Mouse (Mus musculus): ENCODE data around the gene Rpl7a.
"Not testable (repeated sequence)": the region's sequence is repeated elsewhere in the genome, so short reads cannot be mapped to it uniquely, and the experiment has no call there.

The Rpl7a gene

GRCm38 (mm10) chr2:26910124-26910993, at the start of gene Rpl7a, which contains the start of gene Med22:
Rpl7a (plus strand) TSS chr2:26910764.
Med22 (minus strand) TSS chr2:26910677.
- DNase-seq = peak; percentile 99 to 100

DNA sequence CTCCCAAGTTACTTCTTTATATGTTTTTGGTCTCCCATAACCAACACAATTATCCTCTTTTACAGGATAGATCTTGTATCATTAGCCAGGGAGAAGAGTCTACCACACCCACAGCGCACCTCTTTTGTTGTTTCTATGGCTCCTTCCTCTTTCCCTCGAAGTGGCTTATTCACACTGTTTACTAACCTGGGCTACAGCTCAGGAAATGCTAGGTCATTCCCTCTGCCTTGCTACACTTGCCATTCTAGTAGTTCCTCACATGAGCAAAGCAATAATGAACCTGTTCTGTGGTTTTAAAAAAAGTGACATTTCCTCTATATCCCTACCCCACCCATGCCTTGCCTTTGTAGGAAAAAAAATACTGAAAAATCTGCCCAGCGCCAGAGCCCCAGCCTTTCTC, 47.7 kb upstream of the Rpl7a start:
- DNase-seq = no peak

DNA sequence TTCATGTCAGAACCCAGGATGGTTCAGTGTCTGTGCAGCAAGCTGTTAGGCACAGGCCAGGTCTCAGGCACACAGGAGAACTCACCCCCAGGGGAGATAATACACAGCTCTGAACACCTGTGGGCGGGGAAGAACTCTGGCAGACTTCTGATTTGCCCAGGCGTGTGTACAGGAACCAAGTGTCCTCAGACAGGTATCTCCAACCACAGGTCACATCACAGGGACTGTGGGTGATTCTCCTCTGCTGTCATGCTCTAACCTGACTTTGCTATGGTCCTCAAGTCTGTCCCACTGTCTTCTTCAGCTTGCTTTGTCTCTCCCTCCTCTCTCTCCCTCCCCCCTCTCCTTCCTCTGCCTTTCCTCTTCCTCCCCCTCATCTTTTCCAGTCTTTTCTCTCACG, 45.7 kb upstream of the Rpl7a start, which contains the start of gene Abo:
TSS of gene Abo (minus strand) at position 101 of the 400 bp plus-strand sequence.
- no peak for DNase-seq

GRCm38 (mm10) chr2:26870666-26871065, 39.9 kb upstream of the Rpl7a start:
- no peak for DNase-seq

- no peak for DNase-seq
These were observed 32.0 kb upstream of the Rpl7a start for GRCm38 (mm10) chr2:26878571-26878970.

- DNase-seq = not testable (repeated sequence)
These were observed 25.0 kb upstream of the Rpl7a start for GRCm38 (mm10) chr2:26885541-26885940.

- not testable (repeated sequence) for DNase-seq
These were observed 24.4 kb upstream of the Rpl7a start for GRCm38 (mm10) chr2:26886170-26886569.

- DNase-seq = no peak
These were observed 14.7 kb upstream of the Rpl7a start for GRCm38 (mm10) chr2:26895898-26896297.

DNA sequence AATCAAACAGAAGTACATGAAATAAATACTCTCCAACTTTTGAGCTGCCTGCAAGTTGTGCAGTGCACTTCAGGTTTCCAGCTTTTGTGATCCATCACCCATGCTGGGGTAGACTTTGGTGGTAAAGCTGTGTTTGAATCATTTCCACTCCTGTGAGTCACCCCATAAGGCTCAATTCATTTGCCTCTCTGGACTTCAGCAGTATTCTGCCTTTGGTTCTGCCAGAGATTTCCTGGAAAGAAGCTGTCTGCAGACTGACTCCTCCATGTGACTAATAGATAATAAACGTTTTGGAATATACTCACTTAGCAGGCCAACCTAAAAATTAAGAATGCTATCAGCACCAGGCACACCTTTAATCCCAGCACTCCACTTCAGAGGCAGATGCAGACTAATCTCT, 9.8 kb upstream of the Rpl7a start:
- DNase-seq = no peak

- no peak for DNase-seq
These were observed 8.6 kb upstream of the Rpl7a start for GRCm38 (mm10) chr2:26901834-26902400.

DNA sequence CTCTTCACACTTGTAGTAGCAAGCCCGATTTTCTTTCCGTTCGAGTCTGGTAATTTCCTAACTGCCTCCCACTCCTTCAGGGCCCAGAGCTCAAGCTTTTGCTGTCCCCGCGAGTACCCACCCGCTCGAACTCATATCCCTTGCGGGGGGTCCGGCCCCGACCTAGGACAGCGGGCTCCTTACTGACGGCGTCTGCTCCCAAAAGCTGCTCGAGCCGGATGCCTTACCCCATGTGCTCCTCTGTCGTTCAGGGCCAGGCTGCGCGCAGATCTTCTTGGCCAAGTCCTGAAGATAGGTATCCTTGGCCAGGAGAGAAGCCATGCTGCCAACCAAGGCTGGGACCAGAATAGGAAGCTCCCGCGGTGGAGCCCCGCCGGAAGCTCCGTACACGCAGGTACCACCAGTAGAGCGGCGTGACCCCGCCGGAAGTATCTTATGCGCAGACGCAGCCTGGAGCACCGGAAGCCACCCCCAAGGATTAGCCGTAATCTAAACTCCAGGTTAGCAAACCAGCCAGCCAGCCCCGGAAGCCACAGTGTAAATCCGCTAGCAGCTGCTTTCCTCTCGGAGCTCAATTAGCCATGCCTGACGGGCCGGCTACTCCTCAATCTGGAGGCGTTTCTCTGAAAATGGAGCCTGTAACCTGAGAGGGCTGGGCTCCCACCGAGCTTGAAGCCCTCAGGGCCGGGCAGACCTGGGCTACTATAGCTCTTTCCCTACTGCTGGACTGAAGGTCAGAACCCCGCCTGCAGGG, 7.9 kb upstream of the Rpl7a start, which contains the start of gene Surf6:
TSS of gene Surf6 (minus strand) at position 413 of the 754 bp plus-strand sequence.
- peak; percentile 88 to 92 for DNase-seq

- no peak for DNase-seq
These were observed 7.3 kb upstream of the Rpl7a start for GRCm38 (mm10) chr2:26903311-26903710.

DNA sequence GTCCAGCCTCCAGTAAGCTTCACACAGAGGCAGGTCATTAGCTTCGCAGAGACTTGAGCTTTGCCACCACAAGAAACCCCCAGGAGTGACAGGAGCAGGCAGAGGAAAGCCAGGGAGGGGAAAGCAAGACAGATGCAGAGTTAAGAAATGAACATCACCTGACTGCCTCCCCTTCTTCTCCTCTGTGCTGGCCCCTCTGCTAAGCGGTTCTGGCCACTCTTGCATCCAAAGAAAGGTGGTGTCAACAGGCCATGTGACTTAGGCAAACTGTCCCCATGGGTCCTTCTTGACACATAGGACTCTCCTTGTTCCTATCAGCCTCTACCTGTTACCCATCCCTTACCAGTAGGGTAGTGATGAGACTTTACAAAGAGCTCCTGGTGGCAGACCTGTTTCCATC, 4.6 kb upstream of the Rpl7a start:
- no peak for DNase-seq

- DNase-seq = no peak
These were observed 4.1 kb upstream of the Rpl7a start for GRCm38 (mm10) chr2:26906431-26906830.

GRCm38 (mm10) chr2:26907109-26907508, 3.5 kb upstream of the Rpl7a start:
- peak in 1 of 2 experiments; percentile 55 for DNase-seq

- no peak for DNase-seq
These were observed 1.7 kb upstream of the Rpl7a start for GRCm38 (mm10) chr2:26908710-26909386.

GRCm38 (mm10) chr2:26909387-26909784, 1.2 kb upstream of the Rpl7a start:
- no peak for DNase-seq

DNA sequence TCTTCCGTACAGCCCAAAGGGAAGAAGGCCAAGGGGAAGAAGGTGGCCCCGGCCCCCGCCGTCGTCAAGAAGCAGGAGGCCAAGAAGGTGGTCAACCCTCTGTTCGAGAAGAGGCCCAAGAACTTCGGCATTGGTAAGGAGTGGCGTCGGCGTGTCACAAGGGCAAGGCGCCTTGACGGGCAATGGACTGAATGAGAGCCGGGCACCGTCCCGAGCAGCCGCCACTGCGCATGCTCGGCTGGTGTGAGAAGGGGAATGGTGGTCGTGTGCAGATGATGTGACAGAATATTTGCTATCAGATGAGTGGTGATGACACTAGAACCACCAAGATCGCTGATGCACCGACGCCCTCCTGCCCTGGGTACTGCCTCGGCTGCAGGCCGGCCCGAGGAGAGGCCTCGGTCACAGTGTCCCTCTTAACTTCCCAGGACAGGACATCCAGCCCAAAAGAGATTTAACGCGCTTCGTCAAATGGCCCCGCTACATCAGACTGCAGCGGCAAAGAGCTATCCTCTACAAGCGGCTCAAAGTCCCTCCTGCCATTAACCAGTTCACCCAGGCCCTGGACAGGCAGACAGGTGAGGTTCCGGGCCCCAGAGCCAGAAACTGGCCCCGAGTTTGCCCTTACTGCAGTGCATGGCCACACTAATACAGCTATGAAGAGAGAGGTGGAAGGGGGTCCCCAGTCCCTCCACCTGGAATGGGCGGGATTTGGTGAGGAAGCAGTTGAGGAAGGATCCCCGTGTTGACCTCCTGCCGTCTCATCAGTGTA, 616 bp downstream of the Rpl7a start:
- no peak for DNase-seq

- no peak for DNase-seq
These were observed 1.7 kb downstream of the Rpl7a start for GRCm38 (mm10) chr2:26912253-26912770.

- no peak for DNase-seq
These were observed 3.0 kb downstream of the Rpl7a start for GRCm38 (mm10) chr2:26913416-26914147.
